Mouse (Mus musculus) right cerebral cortex, postnatal 4 days (tissue): ENCODE results near the gene Numb.

Experiments used
- DNase-seq: peaks from one replicate; pipeline ENCODE4 v3.0.0-alpha.2; 2022

The Numb gene

DNA sequence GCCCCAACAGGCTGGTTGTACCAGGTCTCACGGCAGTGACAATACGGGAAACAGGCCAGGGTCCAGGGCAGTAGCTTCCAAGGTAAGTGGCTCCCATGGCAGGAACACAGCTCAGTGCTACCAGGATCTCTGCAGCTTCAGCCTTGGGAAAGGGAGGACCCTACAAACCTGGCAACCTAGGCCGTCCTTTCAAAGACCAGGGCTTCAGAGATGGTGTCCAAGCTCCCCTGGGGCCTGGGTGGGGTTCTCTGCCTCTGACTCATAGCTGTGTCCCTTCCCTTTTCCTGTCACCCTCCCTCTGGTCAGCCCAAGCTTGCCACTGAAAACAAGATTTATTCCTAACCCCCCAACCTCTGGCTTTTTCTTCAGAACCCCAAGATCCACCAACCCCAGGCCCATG is 141.6 kb downstream of the Numb start:
- DNase-seq: no peak

DNA sequence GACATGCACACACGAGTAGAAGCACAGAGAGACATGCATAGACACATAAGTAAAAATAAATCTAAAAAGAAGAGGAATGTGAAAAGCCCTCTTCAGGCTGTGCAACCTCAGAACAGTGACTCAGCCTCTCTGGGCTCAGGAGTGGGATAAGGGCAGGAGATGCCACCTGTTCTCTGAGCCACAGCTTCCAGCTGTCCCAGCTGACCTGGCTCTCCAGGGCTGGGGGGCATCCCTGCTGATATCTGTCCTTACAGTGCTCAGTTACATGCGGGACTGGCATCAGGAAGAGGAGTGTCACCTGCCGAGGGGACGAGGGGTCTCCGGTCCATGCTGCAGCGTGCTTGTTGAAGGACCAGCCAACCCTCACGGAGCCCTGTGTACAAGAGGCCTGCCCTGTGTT is 145.0 kb downstream of the Numb start:
- DNase-seq: no peak

DNA sequence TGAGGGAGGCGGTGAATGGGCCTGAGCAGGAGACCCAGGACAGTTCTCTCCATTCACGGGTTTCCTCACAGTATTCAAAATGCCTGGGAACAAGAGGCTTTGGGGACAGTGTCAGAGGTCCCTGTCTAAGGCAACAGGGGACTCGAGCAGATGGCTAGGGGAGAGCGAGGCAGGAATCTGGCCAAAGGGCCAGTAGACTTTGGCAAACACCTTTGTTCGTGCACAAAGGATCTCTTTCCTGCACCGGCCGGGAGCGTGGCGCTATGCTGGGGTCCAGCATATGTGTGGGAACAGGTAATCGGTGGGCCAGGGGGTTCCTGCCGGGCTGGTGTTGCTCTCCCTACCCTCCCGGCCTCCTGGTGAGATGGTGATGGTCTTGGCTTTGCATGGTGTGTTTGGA is 146.1 kb downstream of the Numb start:
- no peak for DNase-seq

DNA sequence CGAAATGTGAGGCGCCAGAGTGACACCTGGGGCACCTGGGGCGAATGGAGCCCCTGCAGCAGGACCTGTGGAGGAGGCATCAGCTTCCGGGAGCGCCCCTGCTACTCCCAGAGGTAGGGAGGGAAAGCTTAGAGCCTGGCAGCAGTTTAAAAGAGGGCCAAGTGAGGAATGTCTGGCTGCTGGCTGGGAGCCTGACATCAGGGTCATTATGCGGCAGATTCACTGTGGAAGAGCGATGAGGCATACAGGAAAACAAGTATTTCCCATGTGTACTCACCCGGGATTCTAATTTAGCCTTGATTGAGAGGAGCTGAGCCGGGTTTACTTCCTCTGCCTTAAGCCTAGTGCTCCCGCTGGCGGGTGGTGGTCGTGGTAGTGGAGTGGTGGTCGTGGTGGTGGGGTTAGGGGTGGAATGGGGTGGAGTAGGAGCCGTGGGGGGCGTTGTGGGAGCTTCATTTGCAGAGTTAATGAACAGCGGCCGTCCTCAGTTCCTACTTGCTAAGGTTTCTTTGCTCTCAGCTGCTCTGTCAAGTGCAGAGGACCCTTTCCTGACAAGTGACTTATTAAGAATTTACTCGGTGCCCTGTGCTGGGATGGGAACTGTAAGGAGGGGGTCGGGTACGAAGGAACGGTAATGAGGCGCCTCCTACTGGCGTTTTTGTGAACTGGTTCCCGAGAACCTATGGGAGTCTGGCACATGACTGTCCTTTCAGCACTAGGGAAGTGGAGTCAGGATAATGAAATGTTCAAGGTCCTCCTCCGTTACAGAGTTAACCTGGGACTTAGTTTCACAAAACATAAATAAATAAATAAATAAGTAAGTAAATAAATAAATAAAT is 151.1 kb downstream of the Numb start:
- peak; percentile 70 for DNase-seq

DNA sequence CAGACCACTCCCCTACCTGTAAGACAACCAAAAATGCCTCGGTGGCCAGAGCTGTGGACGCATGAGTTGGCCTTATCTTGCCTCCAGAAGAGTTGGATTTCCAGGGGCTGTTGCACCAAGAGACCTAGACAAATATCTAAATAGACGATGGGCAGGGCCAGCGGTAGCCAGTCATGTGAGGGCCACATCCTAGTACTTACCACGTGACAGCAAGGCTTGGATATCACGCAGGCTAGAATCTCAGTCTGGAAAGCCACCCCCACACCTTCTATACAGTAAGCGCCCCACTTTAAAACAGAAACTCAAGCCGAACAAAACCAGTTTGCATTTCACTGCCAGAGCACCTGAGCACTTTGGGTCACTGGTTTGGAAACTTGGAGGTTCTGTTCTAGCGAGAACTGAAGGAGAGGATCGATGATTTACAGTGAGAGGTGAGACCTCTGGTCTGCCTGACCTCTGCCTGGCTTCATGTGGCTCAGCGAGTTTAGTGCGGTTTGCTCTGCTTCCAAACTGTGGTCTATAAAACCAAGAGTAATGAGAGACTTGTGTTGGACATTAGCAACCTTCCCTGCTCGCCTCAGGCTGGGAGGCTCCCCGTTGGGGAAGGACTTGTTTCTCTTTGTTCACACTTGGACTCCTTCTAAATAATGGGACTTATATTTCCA is 153.4 kb downstream of the Numb start:
- no peak for DNase-seq

DNA sequence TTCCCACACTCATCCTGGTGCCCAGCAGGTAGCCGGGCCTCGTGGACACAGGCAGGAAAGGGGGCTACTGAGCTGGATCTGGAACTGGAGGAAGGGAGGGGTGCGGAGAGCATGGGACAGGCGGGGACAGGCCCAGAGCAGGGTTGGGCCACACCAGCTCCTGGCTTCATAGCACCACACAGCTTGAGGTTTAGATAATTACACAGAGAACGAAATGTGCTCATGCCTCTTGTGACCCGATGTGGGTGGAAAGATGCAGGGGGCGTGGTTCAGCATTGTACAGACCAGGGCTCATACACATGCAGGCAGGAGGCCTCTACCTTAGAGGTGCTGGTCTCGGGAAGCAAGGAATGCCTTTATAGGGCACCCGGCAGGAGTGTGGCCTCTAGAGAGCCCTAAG is 153.9 kb downstream of the Numb start:
- DNase-seq: no peak

DNA sequence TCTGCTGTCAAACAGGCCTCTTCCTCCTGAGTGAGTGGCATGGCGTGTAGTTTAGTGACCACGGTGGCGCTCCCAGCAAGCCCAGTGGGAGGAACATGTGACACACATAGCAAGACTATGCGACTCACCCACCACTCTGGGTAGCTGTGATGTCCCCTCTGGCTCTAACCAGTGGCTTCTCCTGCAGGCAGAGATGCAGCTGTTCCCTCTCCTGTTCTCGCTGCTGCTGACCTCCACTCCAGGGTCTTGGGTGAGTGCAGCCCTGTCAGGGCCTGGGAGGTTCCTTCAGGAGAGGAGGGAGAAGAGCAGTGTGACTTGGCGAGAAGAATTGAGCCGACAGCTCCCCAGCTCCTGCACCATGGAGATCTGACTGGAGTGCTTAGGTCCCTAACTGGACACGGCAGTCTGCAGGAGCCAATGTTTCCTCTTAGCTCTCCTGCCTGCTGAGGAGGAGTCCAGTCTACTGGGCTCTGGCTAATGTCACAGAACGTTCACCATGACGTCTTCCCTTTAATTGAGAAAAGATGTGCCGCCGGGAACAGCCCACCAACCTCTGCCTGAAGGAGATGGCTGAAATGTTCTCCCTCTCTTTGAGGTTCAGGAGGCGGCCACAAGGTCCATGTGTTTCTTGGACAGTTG is 155.7 kb downstream of the Numb start:
- DNase-seq: no peak

DNA sequence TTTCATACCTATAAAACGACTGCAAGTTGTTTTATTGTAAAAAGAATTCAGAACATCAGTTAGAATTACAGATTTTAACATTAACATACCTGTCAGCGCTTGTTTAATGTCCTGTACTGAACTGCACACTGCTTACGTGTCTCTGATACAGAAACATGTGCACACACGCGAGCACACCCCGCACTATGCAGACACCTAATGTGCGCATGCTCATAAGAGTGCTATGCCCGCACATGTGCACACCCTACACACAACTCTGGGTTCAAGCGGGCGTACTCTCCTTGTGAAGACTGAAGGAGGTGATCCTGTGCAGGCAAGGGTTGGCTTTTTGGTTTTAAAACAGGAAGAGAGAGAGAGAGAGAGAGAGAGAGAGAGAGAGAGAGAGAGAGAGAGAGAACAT is 157.2 kb downstream of the Numb start:
- DNase-seq: no peak

DNA sequence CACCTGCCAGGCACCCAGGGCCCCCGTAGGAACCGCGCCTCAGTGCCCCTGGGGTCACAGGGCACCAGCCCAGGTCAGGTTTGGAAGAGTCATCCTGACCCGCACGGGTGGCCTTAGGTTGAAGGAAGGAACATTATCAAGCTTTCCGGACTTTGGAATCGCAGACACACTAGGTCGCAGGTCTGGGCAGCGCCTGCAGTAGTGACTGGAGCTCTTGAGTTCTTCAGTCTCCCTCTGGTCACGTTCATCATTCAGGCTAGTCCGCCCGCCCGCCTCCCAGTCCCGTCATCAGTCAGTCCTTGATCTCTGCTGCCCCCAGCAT is 157.7 kb downstream of the Numb start:
- DNase-seq: no peak

DNA sequence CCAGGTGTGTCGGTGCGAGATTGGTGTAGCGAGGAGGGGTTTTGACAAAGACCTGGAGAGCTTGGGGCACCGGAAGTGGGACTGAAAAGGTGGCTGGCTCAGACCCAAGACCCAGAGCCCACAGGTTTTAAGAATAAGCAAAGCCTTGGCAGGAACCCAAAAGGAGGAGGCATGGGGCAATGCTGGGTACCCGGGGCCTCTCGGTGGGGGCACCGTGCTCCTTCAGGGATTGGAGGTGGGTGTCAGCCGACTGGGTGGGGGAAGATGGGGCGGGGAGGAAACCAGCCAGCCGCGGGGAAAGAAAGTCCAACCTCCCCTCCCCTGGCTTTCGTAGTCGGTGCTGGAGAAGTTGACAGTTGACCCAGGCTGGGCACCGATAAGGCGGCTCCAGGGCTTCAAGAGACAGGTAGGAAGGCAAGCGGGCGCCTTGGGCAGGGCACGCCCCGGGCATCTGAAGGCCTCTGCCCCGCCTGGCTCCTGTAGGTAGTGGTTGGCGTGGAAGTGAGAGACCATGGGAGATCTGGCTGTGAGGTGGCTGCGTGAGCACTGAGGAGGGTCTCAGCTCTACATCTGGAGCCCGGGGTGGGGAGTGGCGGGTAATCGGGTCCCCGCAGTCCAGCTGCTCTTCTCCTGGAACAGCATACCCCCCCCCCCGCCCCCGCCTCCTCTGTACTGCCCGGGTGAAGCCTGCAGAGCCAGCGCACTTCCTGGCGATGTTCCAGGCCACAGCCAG is 158.3 kb downstream of the Numb start, which contains the start of gene Papln:
Papln (plus strand) TSS at position 324 of the 733 bp plus-strand sequence.
- peak; percentile 46 for DNase-seq

DNA sequence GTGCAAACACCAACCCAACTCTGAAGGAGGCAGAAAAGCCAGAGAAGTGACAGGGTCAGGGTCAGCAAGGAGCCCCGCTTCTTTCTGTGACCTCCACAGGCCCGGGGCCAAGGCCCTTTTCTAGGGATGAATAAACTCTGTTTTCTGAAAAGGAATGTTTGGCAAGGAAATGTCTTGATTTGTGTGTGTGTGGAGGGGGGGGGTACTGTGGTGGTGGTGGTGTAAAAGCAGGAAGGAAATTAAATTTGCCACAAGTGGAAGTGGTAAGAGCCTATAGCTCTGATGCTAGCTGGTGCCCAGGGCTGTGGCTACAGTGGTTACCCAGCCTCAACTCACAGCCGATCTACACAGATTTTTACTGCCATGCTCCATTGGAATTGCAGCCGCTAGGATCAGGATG is 159.0 kb downstream of the Numb start:
- DNase-seq: no peak

DNA sequence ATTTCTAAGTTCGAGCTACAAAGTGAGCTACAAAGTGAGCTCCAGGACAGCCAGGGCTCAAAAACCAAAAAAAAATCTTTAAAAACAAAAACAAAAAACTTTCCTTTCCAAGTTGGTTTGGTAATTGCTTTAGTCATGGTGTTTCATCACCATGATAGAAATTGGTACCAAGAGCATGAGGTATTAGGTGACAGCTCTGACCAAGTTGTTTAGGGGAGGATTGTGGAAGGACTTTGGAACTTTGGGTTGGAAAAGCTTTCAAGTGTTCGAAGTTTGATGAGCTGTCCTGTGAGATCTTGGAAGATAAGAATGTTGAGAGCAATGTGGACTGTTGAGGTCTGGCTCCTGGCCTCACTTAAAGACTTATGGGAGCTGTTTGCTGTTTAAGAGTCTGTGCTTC is 161.5 kb downstream of the Numb start:
- no peak for DNase-seq

DNA sequence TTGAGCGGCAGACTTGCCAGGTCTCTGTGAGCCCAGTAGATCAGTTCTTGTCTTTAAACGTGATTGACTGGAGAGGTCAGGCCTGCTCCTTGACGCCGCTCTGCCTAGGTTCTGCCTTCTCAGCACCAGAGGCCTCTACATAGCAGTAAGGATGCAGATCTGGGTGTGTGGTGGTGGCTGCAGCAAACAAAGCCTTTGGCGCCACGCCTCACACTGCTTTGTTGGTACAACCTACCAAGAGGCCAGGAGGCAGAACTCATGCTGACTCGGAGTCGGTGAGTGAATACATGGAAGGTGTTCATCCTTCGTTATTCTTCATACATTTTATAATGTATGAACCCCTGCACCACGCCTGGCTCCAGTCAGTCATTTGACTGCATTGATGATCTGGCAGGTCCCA is 163.0 kb downstream of the Numb start:
- no peak for DNase-seq

DNA sequence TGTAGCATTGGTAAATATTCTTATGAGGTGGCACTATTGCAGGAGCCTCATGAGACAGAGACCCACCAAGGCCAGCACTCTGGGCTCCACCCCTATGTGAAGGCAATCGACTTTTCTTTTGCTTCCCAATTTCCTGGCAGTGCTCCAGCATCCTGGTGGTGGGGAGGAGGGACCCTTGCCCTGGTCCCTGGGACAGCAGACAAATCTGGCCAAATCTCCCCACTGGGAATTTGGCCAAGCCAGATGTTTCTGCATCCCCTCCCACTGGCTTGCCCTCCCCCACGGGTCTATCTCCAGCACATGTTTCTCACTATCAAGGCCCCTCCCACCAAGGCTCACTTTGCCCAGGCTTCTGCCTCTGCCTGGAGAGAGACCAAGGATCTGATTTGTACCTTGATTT is 169.2 kb downstream of the Numb start:
- no peak for DNase-seq

DNA sequence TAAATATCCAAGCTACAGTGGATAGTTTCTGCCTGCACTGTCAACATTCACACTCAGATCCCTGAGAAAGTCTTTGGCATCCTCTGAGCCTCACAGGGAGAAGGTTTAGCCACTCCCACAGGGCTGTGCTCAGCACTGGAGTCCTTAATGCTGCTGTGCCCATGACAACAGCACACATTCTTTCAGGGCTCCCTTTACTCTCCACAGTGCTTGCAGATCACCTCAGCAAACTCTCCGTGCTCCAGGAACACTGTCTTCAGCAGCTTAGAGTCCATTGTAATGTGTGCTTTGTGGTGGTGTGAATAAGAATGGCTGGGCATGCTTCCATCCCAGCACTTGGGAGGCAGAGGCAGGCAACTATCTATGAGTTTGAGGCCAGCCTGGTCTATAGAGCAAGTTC is 172.5 kb downstream of the Numb start:
- DNase-seq: no peak
